Mouse (Mus musculus) inflammation-experienced regulatory T-cells, adult 16 weeks (primary cell): Measurements from ENCODE around the gene 4930426L09Rik. TPM values are rescaled to one million over a fixed set of nuclear protein-coding genes. Genes with fewer than 3 reads are reported as not detected.

Experiments
- polyA plus RNA-seq: library from polyadenylated mRNA; unstranded; fragments of 100-300 nt; shearing (Covaris generic); gene quantifications from one replicate; pipeline ENCODE4 v1.2.1, GENCODE M21; 2017

The 4930426L09Rik gene
- not detected for polyA plus RNA-seq

DNA sequence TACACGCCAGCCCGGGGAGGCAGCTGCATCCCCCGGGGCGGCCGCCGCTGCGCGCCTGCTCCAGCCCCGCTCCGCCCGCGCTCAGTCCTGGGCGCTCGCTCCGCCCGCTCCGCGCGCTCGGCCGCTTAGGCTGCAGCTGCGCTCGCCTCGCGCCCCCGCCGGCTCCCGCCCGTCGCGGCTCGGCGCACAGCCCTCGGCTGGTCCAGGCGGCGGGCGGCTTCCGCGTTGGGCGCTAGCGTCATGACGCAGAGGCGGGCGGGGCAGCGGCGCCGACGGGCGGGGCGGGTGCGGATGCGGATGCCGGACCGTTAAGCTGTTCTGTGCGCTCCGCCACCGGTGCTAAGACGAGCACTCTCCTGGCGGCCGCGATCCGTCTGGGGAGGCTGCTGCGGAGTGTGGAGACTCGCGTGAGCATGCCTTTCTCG is at the start of gene 4930426L09Rik, which contains the start of gene Pip4k2a:
4930426L09Rik (plus strand) TSS at position 290 of the 425 bp plus-strand sequence.
Pip4k2a (minus strand) TSS at position 73 of the 425 bp plus-strand sequence.

Other genes starting within 250 kb of the 4930426L09Rik start
- 31.0 TPM for gene Pip4k2a, start 217 bp upstream of the 4930426L09Rik start, polyA plus RNA-seq
- gene Armc3, start 201.0 kb downstream of the 4930426L09Rik start, polyA plus RNA-seq = 2.8 TPM